Mouse (Mus musculus) ZHBTc4 (cell line): ENCODE results near the gene Tenm4.

Source experiments
- DNase-seq: peaks from one replicate; pipeline ENCODE4 v3.0.0-alpha.2; 2011; ENCODE audit warnings: low read depth, low spot score

Tenm4 gene

DNA sequence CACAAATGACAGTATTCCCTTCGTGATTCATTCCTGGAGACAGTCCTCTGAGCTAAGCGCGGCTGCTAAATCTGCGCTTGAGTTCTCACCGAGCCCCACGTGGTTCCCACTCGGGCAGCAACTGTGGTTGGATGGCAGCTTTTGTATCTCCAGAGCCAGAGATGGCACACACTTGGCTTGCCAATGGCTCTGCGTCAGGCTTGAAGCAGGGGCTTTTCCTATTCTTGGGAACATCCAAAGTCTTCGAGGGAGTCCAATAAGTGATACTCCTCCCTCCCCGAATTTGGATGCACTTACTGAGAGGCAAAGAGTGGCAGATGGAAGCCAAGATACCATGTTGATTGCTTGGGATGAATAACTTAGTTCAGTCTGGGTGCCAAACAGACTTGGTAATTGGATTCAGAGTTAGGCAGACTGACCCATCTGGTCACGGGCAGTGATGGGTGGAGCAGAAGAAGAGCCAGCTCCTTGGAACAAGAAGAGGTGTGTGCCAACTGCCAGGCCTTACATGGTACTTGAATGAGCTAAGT is 303.6 kb downstream of the Tenm4 start:
- no peak for DNase-seq

DNA sequence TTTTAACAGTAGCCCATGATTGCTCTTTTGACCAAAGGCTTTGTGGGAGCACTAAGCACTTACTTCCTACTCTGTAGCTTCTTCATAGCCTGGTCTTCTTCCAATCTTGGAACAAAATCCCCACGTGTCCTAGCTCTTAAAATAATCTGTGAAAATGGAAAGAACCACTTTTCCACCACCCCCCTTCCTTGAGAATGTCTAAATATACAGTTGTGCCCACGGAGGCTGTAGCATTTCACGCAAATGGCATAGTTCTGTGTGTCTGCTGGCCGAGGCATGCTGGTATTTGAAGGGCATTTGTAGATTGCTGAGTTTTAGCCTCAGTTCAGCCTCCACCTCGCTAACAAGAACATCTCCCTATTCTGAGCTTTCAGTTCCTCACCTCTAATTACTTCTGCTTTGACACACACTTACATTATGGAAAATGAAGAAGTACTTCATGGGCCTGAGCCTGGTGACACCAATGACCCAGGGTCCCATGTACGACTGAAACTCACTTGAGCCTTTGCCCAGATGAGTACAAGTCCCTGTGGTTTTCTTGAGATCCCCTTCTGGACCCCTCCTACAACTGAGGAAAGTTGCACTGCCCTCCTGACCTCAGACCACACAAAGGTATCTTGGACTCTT is 306.1 kb downstream of the Tenm4 start:
- no peak for DNase-seq

DNA sequence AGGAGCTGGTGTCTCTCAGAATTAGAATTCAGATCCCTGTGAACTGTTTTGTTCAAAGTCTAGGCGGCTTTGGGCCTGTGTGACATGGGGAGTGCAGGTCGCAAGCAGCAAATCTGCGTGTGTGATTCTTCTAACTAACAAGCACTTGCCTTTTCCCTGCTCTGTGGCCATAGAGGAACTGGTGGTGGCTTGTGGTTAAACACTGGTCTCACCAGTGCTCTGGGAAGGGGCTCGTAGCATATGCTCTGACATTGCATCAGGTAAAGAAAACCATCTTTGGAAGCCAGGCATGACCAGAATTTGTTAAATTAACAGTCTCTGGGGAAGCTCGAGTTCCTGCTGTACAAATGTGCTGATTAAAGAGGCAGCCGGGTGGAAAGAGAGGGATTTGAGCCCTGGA is 308.1 kb downstream of the Tenm4 start:
- DNase-seq = no peak

DNA sequence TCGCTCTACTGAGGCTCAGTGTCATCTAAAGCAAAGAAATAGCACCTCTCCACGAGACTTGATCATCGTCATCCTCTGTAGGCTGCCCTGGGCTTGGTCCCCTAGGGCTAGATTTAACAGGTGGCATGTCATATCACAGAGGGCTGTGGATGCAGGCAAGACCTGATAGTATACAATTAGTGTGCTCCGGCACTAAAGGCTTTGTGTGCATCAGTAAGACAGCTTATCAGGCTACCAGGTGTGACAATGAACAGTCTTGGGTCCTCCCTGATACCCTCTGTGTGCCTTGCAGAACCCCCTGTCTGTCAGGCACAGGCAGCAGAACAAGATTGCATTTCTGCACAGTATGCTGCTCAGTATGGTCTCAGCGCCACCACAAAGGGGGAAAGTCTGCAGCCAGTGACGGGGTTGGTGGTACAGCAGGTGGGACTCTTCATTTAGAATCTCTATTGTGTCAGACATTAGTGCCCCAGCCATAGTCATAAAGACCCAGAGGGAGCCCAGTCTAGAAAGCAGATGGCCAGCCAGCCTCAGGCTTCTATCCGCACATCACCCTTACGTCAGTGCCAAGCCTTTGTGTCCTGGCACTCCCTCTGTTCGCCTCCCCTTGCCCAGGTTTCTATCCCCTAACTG is 309.4 kb downstream of the Tenm4 start:
- no peak for DNase-seq

DNA sequence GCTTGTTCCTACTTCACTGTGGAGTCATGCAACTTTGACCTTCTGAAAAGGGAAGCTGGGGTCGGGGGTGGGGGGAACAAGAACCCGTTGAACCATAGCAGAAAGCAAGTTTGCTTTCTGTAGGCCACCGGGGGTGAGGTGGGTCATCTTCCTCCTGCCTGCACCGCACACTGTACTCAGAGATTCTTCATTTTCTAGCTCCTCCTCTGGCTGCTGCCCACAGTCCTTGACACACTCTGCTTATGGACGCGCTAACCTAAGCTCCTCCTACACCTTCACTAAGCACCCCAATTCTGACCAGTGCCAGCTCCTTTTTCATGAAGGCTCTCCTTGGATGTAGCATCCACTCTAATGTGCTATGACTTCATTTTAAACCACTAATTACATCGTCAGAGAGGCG is 311.9 kb downstream of the Tenm4 start:
- no peak for DNase-seq

DNA sequence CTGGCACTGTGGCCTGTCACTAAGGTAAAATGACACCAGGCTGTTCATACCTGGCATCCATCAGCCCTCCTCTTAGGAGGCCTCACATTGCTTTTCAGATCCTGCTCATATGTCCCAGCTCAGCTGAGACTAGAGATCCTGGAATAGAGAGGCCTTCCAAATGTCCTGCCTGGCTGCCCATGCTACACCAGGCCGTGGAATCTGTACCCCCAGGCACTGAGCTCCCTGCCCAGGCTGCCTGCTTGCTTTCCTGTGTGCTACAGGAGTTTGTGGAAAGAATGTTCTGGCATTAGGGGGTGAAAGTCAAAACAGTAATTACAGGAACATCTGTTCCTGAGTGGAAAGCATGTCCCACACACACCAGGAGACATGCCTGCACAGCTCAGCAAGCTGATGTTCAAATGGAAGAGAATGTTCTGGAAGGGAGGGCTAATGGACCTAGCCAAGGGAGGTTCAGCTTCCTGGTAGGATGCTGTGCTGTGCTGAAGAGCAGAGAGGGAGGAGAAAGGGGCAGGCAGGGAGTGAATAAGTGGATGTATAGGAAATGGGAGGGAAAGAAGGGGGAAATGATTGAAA is 313.0 kb downstream of the Tenm4 start:
- DNase-seq = no peak

DNA sequence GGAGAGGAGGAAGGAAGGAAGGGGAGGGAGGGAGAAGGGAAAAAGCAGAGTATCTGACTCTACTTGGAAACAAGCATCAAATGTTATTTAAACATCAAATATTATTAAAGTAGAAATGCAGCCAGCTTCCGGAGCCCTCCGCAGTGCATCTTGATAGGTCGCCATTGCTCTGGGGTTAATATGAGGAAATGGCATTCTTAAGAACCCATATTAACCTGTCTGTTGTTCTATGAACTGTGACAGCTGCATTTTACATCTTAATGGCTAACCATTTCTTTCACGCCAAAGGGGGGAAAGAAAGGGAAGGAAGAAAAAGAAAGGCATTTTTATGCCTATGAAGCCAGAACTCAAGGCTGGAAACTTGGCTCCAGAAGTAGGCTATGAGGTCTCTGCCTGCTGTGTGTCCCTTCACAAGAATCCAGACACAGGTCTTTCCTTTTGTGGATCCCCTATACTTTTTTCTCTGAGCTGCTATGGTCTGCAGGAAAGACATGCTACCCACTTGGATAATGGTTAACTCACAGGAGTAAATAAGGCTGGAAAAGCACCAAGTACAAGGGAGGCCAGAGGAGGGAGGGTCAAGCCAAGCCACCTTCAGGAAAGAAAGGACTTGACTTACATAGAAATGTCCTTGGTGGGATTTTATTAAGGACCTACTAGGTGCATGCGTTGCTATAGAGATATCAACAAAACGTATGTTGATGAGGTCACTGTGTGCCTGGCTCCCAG is 318.5 kb downstream of the Tenm4 start:
- DNase-seq = no peak

DNA sequence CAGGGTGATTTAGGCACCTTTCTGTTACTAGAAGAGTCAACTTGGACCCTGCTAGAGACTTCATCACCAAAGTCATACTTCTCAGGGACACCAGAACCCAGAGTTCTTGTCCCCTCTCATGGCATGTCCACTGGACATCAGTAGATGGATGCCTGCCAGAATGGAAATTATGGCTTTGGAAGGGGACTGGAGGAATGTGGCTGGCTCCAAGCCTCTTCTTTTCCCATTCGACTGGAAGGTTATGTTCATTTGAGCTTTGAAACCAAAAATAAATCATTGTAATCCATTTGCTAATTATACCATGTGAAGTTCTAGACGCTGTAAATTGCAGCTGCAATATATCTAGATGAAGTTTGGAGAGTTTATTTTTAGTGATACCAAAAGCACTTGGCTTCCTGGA is 320.9 kb downstream of the Tenm4 start:
- no peak for DNase-seq

DNA sequence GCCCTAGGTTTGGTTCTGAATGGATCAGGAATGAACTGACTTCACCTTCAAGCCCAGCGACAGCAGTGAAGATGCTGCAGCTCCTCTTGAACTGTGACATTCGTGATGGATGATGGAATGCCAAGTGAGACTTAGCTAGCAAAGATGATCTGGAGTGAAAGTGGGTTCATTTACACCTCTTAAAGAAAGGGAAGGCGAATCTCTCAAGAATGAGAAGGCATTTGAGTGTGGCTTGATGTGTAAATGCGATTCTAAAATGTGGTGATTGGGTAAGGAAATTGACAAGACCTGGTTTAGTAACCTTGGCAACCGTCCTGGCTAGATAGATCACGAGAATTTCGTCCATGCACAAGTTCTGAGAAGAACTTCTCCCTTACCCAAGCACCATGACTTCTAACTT is 321.6 kb downstream of the Tenm4 start:
- DNase-seq = peak; percentile 56

DNA sequence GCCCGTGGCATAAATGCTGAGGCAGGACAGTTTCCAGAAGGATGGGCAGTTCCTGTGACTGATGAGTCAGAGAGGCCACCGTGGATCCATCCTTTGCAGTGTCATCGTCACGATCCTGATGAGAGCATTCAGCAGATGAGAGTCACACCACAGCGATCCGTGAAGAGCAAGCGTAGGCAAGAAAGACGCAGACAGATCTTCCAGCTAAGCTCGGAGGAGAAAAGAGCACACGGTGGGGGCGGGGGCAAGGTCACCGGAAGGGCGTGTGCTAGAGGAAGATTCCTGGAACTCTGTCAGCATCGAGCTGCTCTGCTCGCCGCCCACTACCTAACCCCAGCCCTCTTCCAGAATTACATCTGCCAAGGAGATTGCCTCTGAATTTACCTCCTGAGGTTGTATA is 323.0 kb downstream of the Tenm4 start:
- peak; percentile 80 for DNase-seq

DNA sequence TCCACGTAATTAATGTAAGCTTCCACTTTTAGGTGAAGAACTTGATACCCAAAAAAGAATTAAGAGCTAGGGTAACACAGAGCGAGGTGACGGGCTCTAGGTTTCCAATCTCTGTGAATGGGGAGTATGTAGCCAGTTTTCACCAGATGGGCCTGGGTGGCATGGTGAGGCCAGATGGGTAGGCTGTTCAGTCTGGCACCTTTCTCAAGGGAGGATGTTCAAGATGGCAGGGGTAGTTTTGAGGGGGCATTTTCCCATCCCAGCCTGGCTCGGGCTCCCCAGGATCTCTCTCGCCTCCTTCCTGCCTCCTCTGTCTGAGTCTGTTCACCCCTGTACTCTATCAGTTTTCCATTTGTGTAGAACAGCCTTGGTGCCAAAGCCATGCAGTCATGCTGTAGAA is 329.1 kb downstream of the Tenm4 start:
- DNase-seq = no peak

DNA sequence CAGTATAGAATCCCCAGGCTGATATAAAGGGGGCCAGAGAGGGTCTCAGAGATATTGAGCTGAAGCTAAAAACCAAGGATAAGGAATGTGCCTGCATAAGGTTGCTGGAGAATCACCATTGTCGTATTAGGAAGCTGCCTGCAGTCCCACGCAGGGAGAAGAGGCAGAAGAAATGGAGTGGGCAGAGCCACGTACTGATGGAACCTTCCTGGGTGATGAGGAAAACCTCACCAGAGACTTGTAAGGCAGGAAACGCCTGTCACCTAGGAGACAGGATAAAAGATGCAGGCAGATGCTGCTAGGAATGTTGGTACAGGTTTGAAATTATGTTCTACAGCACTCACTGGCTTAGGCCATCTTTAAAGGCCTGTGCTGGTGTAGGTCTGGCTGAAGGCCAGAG is 329.8 kb downstream of the Tenm4 start:
- no peak for DNase-seq

DNA sequence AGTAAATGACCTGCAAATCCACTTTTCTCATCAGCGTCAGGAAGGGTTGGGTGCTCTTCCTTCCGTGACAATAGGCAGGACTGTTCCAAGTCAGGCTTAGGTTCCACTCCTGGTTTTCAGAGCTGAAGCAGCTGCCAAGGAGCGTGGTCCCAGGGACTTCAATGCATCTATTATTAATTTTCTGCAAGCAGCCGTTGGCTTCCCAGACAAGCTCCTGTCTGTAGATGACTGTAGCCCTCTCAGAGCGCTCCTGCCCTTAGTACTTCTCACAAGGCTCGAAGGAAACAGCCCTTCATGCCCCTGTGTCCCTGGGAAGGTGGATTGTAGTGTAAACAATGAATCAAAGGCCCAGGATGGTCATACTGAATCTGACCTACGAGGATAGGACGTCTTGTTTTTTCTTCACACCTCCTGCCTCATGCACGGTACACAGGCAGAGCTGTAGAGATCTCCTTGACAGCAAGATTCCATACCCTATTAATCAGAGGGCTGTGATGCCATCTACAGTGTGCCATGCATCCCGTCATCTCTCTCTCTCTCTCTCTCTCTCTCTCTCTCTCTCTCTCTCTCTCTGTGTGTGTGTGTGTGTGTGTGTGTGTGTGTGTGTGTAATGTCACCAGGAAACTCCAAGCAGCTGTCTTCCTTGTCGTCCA is 331.4 kb downstream of the Tenm4 start:
- DNase-seq = no peak

DNA sequence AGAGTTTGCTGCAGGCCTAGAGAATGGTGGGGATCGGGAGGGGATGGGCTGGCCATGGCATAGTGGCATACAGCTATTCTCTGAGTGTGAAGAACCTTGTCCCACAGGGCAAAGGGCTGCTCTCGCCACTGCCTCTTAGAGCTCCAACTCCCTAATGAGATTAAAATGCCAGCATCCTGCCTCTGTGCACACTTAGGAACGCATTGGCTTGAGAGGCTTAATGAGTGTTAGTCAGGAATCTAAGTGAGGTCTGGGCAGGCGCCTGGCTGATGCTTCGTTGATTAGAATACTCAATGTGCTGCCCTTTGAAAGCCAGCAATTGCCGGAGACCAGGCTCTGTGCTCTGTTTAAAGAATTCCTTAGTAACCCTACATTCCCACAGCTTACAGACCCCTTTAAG is 334.5 kb downstream of the Tenm4 start:
- DNase-seq = no peak

DNA sequence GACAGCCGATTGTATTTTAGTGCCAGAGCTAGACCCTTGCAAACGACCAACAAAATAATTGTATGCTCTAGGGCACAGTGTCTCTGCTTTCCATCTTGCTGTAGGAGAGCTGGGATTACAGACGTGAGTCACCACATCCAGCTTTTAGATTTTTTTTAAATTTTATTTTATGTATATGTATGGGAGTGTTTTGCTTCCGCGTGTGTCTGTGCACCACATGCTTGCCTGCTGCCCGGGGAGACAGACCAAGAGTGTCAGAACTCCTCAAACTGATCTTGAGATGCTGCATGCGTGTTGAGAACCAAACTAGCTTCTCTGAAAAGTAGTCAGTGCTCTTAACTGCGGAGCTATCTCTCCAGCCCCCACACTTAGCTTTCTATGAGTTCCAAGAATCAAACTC is 336.0 kb downstream of the Tenm4 start:
- no peak for DNase-seq

DNA sequence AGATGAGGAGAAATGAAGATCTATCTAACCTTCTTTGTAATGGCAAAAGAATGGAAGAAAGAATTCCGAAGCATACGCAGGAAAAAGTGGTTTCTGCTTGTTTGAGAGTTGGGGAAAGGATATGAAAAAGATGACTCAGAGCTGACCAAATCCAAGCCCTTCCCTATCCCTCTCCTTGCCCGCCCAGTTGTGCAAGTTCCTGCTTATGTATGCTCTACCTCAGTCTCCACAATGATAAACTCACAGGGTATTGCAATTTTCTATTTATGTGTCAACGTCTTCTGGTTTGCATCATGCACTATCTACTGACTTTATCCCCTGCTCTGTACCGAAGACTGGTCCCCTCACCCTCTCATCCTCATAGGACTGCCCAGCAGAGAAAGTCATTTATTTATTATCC is 339.4 kb downstream of the Tenm4 start:
- DNase-seq = no peak

DNA sequence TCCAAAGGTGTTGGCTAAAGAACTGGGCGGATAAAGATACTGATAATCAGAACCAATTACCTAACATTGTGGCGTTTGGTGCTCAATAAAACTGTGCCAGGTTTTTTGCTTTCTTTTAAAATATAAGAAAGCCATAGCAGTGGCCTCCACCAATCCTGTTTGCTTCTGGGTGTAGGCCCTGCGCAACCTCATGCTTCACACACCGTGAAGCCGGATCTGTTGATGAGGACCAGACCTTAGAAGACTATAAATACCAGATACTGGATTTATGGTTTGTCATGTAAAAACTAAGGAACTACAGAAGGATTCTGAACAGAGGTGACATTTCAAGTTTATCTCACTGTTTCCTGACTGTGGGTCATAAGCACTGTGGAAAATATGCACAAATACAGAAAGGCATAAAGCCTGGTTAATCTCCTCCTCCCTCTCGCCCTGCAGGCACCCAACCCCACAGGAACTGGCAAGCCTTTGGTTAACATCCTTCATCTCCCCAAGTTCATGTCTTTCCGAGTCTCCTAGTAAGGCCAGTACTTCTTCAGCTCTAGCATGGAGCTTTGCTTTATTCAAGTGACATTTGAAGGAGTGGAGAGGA is 340.1 kb downstream of the Tenm4 start:
- no peak for DNase-seq

DNA sequence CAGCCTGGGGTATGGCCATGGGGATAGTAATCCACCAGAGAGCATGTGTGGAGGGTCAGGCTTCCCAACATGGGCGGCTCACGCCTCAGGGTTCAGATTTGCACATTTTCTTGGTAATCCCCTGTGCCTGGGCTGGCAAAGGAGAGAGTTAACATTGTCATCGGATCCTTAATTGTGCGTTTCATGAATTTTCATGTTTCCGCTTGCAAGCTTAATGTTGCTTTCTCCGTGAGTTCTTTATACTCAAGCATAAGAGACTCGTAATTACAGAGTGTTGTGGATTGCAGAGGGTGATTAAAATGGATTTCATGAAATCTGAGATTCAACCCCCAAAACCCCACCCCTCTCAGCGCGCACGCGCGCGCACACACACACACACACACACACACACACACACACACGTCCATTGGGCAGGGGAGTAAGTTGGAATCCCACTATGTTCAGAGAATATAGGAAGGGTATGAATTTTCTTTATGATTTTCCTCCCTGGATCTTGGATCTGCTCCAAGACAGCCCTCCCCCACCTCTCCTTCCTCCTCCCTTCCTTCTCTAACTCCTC is 341.0 kb downstream of the Tenm4 start:
- no peak for DNase-seq

DNA sequence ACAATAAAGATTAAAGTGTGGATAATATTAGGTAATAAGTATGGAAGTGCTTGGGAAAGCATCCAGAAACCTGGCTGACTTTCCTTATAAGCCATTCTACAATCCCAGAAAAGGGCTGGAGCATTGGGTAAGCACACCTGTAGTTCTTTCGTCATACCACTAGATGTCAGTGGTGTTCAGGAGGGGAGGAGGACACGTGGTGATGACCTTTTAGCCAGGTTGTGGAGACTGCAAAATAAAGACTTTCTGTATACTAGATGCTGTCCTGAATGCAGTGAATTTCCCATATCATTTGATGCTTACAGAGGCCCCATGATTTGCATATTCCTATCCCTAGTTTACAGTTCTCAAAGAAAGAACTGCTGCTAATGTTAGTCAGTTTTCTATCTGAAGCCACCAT is 348.2 kb downstream of the Tenm4 start:
- peak; percentile 59 for DNase-seq

DNA sequence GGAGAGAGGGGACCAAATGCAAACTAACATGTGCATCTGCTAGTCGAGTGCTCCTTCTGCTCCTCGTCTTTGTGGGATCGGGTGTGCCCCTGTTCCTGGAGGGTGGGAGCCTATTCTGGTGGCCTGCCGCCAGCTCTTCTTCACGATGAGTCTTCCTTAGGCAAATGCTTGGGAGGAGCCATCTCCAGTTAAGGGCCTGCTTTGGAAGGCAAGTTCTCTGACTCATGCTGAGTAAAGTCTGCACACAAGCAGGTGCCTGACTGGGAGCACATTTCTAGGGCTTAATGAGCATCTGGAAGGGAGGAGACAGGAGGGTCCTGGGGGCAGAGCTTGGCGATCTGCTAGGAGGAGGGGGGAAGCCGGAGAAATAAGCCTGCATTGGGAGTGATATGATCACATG is 350.9 kb downstream of the Tenm4 start:
- peak; percentile 34 for DNase-seq

DNA sequence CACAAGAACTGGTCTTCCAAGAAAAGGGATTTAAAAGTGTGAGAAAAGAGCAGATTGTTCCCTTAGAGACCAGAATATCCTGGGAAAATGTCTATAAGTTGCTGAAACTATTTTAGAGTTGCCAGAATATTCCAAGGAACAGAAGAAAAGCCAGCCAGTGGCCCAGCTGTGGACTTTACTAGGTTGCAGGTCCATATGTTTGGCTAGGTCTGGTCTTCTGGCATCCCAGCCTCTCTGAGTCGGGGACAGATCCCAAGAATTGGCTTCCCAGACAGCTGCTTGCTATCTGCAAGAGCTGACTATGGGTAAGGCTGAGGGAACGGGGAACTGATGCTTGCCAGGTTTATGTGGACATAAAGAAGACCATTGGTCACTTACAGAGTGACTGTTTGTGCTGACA is 352.6 kb downstream of the Tenm4 start:
- no peak for DNase-seq
